Mouse (Mus musculus) lung, postnatal 10 days (tissue): ENCODE measurements around the gene Comt.

Experiments
- DNase-seq: peaks from one replicate; pipeline ENCODE4 v3.0.0; 2021

The Comt gene

GRCm38 (mm10) chr16:18426802-18427280 lies at the start of gene Comt:
Gene Comt (minus strand): TSS chr16:18426852.
- no peak for DNase-seq

DNA sequence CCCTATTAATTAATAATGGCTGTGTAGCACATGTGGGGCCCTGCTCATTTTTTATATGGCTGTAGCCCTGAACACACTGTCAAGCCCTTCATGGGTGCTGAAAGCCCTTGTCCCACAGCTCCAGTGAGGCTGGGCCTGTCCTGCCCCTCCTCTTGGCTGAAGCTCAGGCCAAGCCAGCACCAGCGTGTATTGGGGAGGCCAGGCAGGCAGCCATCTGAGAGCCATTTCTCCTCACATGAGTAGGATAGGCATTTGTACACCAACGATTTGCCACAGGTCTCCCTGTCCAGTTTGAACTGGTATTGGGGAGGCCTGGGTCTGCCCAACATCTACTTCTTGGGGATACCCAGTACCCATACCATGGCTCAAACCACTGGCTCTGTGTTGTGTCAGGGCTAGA lies 47.4 kb upstream of the Comt start:
- DNase-seq: no peak

DNA sequence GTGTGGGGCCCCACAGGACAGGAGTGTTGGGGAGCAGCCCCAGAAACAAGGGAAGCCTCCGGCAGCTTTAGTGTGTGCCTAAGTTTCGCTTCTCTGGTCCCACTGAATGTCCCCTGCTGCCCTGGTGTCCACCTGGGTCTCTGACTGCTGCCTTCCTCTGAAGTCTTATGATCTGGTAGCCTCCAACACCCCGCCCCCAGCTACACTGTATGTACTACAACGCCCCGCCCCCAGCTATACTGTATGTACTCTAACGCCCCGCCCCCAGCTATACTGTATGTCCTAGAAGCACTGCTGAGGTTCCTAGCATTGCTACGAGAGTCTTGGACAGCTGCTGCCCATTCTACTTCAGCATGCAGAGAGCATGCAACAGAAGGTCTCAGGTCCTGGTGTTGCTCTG lies 46.3 kb upstream of the Comt start:
- DNase-seq: no peak

DNA sequence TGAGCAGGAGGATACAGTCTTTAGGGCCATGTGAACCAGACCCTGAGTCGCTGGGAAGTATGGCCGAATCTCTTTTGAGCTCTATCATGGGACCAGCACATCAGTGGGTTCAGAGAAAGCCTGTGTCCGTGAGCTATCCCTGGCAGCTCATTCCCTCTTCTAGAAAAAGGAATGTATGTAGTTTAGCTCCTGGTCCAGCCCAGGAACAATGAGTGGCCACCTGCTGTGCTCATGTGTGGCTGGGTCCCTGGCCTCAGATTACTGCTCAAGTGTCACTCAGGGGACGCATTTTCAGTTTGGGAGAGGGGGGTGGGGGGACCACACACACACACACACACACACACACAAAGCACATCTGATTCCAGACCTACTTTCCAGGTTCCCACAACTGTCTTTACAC lies 45.8 kb upstream of the Comt start:
- no peak for DNase-seq

- DNase-seq: no peak
Measured at GRCm38 (mm10) chr16:18471976-18472375, 45.3 kb upstream of the Comt start.

DNA sequence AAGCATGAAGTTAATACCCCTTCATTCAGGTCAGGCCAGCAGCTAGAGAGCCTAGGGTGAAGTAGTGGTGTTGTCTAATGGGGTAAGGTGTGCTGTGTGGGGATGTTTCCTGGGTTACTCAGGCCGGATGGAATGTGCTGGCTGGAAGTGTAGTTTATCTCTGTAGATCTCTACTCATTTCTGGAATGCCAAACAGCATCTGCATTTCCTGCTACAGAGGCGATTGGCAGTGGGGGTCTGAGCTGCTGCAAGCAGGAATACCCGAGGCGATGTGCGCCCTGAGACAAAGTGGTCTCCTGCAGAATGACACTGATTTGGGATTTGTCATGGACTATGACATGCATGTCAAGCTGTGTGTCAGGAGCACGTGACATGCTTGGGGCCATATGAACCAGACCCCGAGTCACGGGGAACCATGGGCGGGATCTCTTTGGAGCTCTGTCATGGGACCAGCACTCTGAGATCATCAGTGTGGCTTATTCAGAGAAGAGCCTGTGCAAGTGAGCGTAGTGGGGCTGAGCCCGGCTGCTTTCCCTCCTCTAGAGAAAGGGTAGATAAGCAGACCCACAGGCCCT lies 44.8 kb upstream of the Comt start:
- DNase-seq: no peak

GRCm38 (mm10) chr16:18470829-18471228 lies 44.2 kb upstream of the Comt start:
- DNase-seq: no peak

GRCm38 (mm10) chr16:18464271-18464670 lies 37.6 kb upstream of the Comt start:
- DNase-seq: peak; percentile 67

DNA sequence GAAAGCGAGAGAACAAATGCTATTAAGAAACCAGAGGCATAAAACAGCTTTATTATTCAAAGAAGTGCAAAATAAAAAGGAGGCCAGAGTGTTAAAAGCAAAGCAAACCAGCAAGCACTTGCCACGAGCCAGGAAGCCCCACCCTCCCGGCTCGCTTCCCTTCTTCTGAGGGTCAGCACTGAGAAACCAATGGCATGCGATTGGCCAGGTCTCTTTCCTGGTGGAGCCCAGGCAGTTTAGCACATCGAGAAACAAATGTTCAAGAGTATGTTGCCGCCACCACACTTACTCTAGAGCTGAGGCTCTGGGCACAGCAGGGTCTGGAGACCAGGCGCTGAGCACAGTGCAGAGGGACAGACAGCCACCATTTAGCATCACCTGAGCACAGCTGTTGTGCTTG lies 35.9 kb upstream of the Comt start:
- DNase-seq: peak; percentile 62

DNA sequence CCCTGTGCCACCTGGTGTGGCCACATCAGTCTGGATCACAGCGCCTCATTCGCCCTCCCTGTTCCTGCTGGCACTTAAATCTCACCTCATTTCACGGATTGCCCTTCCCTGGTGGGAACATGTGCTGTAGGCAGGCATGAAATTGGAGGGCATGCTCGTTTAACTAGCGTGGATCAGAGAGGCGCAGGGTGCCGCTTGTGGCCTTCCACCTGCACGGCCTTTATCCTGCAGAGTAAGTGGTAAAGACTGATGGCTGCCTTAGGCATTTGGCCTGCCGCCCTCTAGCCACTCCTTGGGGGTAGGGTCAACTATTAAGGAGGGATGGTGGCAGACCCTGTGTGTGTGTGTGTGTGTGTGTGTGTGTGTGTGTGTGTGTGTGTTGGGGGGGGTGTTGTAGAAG lies 35.4 kb upstream of the Comt start:
- no peak for DNase-seq

DNA sequence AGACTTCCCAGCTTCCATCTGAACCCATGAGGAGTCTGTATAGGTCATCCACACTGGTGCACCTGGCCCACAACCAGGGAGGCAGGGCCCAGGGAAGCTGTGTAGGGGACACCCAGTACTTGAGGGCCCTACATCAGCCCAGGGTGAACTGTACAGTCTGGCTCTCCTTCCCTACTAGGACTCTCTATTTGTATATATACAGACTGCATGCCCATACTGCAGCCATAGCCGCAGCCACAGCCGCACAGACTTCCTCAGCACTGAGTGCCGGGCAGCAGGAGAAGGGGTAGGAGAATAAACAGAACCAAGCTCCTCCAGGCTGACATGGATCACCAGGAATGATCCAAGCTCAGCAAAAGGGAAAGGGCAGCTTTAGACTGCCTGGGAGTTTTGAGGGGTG lies 34.2 kb upstream of the Comt start:
- DNase-seq: no peak

DNA sequence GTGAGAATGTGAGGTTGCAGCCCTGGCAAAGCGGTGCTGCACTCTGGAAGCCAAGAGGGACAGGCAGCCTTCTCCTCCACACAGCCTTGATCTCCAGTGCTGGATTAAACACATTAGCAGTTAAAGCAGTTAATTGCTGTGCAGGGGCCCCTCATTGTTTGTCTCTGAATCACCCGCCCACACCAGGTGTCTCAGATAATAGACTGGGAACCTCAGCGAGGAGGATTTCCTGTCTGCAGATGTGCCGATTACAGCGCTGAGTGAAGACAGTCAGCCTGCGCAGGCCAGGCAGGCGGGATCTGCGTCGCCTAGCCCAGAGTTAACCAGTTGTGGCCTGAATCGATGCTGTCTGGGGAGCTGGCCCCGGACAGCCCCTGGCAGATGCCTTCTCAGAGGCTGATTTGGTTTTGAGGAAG lies 33.3 kb upstream of the Comt start:
- DNase-seq: peak; percentile 57

GRCm38 (mm10) chr16:18459335-18459954 lies 32.8 kb upstream of the Comt start:
- peak; percentile 65 for DNase-seq

DNA sequence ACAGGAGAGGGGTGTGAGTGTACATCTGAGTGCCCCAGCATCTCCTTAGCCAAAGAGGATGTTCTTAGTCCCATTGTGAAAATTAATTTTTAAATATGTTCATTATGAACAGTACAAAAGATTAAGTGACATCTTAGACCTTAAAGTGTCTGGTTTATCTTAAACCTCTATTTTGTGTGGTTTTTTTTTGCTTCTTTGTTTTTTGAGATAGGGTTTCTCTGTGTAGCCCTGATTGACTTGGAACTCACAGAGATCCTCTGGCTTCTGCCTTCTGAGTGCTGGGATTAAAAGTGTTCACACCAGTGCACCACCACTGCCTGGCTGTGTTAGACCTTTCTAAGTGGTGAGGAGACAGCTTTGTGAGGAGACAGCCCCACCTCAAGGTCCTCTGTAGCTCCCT lies 32.0 kb upstream of the Comt start:
- no peak for DNase-seq

GRCm38 (mm10) chr16:18455407-18455806 lies 28.8 kb upstream of the Comt start:
- DNase-seq: no peak

DNA sequence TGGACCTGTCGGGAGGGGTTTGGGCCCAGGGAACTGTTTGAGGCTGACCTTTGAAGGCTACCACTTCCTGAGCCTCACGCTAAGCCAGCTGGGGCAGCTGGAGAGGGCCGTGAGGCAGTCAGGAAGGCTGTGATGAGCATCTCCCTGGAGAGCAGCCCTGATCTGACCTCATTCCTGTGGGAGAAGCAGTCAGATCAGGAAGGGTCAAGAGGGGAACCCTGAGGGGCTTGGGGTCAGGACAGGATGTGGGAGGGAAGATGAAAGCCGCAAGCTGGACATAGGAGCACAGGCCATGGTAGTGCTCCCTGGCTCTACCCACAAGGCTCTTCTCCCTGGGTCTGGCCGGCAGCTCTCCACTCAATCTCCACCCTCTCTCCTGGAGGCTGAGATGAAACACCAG lies 27.2 kb upstream of the Comt start:
- no peak for DNase-seq

DNA sequence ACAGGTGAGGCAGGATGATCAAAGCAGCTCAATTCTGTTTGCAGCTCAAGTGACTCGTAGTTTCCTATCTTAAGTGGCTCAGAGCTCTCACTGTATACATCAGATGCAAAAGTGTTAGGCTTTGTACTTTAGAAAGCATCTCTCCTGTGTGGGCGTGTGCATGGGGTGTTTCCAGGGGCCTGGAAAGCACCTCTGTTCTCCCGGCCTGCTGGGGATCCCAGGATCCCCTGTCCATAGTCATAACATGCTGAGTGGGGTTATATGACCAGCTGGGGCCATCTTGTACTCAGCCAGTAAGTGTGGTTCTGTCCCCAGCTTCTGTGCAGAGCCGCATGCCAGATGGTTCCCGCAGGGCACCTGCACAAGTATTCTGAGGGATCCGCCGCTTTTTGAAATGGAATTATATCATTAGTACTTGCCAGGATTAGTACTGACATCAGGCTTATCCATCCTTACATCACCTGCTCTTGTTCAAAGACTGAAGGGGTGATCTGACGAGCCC lies 25.8 kb upstream of the Comt start:
- no peak for DNase-seq

DNA sequence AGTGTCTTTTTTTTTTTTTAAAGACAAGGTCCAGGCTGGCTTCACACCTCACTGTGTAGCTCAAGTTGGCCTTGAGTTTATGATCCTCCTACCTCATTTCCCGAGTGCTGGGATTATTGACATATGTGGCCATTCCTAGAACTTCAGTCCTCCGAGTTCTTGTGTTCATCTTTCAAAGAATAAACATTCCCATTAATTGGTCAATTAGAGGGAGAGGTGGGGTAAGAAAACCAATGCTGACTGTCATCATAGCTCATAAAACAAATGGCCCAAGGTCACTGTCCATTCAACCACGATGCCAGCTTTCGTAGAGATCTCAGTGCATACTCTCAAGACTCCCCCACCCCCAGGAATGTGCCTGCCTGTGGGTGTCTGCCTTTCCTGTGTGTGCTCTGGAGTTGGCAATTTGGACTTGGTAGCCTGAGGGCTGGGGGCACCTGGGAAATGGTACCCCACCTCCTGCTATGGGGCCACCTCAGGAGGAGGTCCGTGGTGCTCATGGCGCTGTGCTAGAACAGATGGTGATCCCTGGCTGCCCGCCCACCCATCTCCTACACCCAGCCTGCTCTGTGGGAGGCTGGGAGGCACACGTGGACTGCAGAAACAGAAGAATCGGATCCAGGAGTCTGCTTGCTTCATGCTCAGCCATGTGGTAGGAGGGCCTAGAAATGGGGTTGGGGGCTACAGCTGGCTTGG lies 25.0 kb upstream of the Comt start:
- DNase-seq: no peak

GRCm38 (mm10) chr16:18449005-18449404 lies 22.4 kb upstream of the Comt start:
- DNase-seq: no peak

DNA sequence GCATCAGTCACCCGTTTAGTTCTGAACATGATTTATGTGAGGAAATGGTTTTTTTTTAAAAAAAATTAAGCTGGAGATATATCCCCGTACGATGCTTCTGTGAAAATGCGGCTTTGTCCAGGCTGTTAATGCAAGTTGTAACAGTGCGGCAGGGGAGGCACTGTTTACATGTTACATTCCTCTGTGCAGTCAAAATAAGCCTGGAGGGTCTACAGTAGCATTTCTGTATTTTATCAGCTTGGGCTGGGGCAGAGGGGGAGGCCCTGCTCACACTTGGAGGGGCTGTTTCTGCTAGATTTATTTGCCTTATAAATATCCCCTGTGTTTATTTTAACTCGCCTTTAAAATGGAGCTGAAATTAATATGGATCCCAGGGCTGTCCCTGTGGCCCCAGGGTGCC lies 21.5 kb upstream of the Comt start:
- no peak for DNase-seq

DNA sequence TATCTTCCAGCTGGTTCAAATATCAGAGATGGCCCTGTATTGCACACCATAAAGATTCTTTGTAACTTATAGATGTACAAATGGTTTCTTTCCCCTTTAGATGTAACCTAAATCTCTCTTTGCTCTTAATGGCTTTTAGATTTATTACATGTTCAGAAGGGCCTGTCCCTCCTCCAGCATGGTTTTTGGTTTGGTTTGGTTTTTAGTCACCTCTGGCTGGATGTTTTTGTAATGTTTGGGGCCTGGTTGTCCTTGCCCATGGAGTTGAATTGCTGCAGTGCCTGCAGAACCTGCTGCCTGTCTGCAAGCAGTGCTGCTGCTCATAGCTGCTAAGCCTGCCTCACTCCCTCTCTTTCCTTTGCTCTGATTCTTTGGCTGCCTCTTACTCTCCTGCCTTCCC lies 20.6 kb upstream of the Comt start:
- DNase-seq: no peak

GRCm38 (mm10) chr16:18443385-18443841 lies 16.8 kb upstream of the Comt start:
- DNase-seq: peak; percentile 96

DNA sequence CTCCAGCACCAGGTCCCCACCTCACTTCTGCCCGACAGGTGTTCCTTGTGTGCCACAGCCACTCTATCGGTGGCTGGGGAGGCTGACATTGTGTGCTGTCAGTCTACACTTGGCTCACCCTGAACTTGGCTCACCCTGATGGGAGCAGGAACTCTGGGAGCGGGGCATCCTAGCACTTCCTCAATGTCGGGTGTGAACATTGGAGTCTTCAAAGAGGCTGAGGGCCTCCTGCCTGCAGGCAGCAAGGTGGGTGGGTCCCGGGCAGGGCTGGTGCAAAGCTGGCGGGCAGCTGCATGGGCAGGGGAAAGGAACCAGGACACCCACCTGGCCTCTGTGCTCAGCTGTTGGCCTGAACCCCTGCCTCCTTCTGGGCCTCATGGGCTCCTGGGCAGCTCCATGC lies 9.5 kb upstream of the Comt start:
- DNase-seq: no peak

GRCm38 (mm10) chr16:18433341-18433920 lies 6.8 kb upstream of the Comt start:
- no peak for DNase-seq
